Mouse (Mus musculus): ENCODE results near the gene Mmrn2. TPM values are rescaled to one million over a fixed set of nuclear protein-coding genes. Genes with fewer than 3 reads are reported as not detected.

Gene Mmrn2
- polyA plus RNA-seq, 1 experiment = 1.7 TPM

DNA sequence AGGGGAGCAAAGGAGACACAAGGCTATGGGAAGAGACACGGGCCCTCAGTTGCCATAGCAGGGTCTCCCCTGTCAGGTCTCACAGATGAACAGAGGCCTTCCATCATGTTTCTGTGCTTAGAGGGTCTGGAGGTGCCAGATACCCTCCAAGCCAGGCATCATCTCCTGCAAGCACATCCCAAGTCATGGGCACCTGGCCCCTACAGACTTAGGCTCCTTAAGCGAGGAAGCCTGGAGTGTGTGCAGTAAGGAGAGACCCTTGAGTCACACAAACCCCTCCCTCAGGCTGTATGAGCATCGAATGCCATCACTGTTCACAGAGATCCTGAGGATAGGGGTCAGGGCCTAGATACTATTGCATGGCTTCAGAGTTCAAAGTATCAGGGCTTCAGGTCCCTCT is 4.3 kb upstream of the Mmrn2 start:
- H3K4me3 ChIP-seq (ENCODE audit: low read depth, low read length) = no peak overlapping the region
- H3K36me3 ChIP-seq (ENCODE audit: control insufficient read depth, insufficient read depth, low read length, poor library complexity, severe bottlenecking) = no peaks in the 10 kb centered on the region
- peaks cover 6% of the 10 kb centered on the region for H3K9me3 ChIP-seq (replicated peaks; ENCODE audit: control insufficient read depth, insufficient read depth, low read length, poor library complexity, severe bottlenecking)
- TF ChIP-seq EP300 (IDR thresholded peaks at IDR 0.05; ENCODE audit: insufficient read depth, low read depth, low read length) (no peak), CTCF (IDR thresholded peaks at IDR 0.05; ENCODE audit: low read depth, low read length) (no peak), POLR2A (IDR thresholded peaks at IDR 0.05; ENCODE audit: insufficient read depth, low read length) (no peak)
- H3K27me3 ChIP-seq (ENCODE audit: control insufficient read depth, insufficient read depth, low read length, poor library complexity, severe bottlenecking) = no peaks in the 10 kb centered on the region
- no peak overlapping the region for H3K9ac ChIP-seq (ENCODE audit: low read depth, poor library complexity, severe bottlenecking)
- peaks cover 12% of the 10 kb centered on the region for H3K4me1 ChIP-seq (ENCODE audit: control insufficient read depth, insufficient read depth, low read length)
- no peak overlapping the region for H3K27ac ChIP-seq (ENCODE audit: insufficient read depth, low read length)

DNA sequence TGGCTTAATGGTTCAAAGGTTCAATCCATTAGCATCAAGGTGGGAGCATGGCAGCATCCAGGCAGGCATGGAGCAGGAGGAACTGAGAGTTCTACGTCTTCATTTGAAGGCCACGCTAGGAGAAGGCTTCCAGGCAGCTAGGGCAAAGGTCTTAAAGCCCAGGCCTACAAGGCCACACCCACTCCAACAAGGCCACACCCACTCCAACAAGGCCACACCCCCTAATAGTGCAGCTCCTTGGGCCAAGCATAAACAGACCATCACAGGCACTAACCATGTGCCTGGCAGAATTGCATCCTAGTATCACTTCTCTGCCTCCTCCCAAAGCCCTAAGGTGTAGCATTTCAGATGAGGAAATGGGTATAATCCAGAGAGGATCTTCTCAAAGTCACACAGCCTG is 3.5 kb upstream of the Mmrn2 start:
- Histone ChIP-seq H3K36me3 (ENCODE audit: control insufficient read depth, insufficient read depth, low read length, poor library complexity, severe bottlenecking) (no peaks in the 10 kb centered on the region), H3K9me3 (replicated peaks; ENCODE audit: control insufficient read depth, insufficient read depth, low read length, poor library complexity, severe bottlenecking) (no peaks in the 10 kb centered on the region; the same call in 1 of the 2 replicates), H3K27me3 (ENCODE audit: control insufficient read depth, insufficient read depth, low read length, poor library complexity, severe bottlenecking) (no peaks in the 10 kb centered on the region), H3K9ac (ENCODE audit: low read depth, poor library complexity, severe bottlenecking) (no peak overlapping the region), H3K27ac (ENCODE audit: insufficient read depth, low read length) (no peak overlapping the region), H3K4me1 (ENCODE audit: control insufficient read depth, insufficient read depth, low read length) (peaks cover 15% of the 10 kb centered on the region), H3K4me3 (ENCODE audit: low read depth, low read length) (no peak overlapping the region)
- no peak for TF ChIP-seq CTCF (IDR thresholded peaks at IDR 0.05; ENCODE audit: low read depth, low read length)
- no peak for TF ChIP-seq POLR2A (IDR thresholded peaks at IDR 0.05; ENCODE audit: insufficient read depth, low read length)
- TF ChIP-seq EP300 (IDR thresholded peaks at IDR 0.05; ENCODE audit: insufficient read depth, low read depth, low read length) = no peak

DNA sequence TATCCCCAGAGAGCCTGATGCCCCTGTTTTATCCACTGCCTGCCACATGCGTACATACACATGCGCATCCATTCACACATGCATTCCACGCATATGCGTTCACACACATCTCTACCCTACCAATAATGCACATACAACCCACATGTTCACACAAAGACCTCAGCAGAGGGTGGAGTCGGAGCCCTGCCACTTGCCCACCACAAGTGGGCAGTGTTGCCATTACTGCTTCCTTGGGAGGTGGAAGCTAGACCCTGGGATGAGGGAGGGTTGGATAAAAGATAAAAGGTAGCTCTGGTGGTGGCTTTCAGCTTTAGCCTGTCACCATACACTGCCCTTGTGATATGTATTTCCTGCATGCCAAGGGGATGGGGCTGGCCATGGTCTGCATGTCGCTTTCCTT is 2.6 kb upstream of the Mmrn2 start:
- Histone ChIP-seq H3K9me3 (replicated peaks; ENCODE audit: control insufficient read depth, insufficient read depth, low read length, poor library complexity, severe bottlenecking) (no peaks in the 10 kb centered on the region), H3K27me3 (ENCODE audit: control insufficient read depth, insufficient read depth, low read length, poor library complexity, severe bottlenecking) (no peaks in the 10 kb centered on the region), H3K4me3 (ENCODE audit: low read depth, low read length) (no peak overlapping the region), H3K27ac (ENCODE audit: insufficient read depth, low read length) (no peak overlapping the region), H3K4me1 (ENCODE audit: control insufficient read depth, insufficient read depth, low read length) (peaks cover 20% of the 10 kb centered on the region), H3K36me3 (ENCODE audit: control insufficient read depth, insufficient read depth, low read length, poor library complexity, severe bottlenecking) (no peaks in the 10 kb centered on the region), H3K9ac (ENCODE audit: low read depth, poor library complexity, severe bottlenecking) (no peak overlapping the region)
- no peak for TF ChIP-seq POLR2A (IDR thresholded peaks at IDR 0.05; ENCODE audit: insufficient read depth, low read length)
- TF ChIP-seq EP300 (IDR thresholded peaks at IDR 0.05; ENCODE audit: insufficient read depth, low read depth, low read length) = no peak
- no peak for TF ChIP-seq CTCF (IDR thresholded peaks at IDR 0.05; ENCODE audit: low read depth, low read length)

DNA sequence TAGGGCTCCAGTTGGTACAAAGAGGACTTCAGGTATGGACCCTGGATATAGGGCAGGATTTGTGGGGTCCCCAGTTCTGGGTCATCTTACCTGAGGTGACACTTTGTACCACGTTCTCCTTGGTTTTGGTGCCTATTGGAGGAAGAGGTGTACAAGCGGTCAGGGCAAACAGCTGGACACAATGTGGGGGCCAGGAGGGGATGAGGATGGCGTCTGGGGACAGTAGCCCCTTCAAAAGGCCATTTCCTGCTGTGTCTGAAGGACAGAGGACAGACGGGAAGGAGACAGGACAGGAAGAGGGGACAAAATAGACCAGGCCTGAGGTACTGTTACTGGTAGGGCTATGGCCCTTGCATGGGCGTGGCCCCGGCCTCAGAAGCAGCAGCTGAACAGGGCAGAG is 1.7 kb upstream of the Mmrn2 start:
- Histone ChIP-seq H3K9ac (ENCODE audit: low read depth, poor library complexity, severe bottlenecking) (no peak overlapping the region), H3K4me1 (ENCODE audit: control insufficient read depth, insufficient read depth, low read length) (peaks cover 20% of the 10 kb centered on the region), H3K27me3 (ENCODE audit: control insufficient read depth, insufficient read depth, low read length, poor library complexity, severe bottlenecking) (no peaks in the 10 kb centered on the region), H3K9me3 (replicated peaks; ENCODE audit: control insufficient read depth, insufficient read depth, low read length, poor library complexity, severe bottlenecking) (no peaks in the 10 kb centered on the region), H3K36me3 (ENCODE audit: control insufficient read depth, insufficient read depth, low read length, poor library complexity, severe bottlenecking) (no peaks in the 10 kb centered on the region), H3K4me3 (ENCODE audit: low read depth, low read length) (no peak overlapping the region), H3K27ac (ENCODE audit: insufficient read depth, low read length) (no peak overlapping the region)
- TF ChIP-seq CTCF (IDR thresholded peaks at IDR 0.05; ENCODE audit: low read depth, low read length) (no peak), POLR2A (IDR thresholded peaks at IDR 0.05; ENCODE audit: insufficient read depth, low read length) (no peak), EP300 (IDR thresholded peaks at IDR 0.05; ENCODE audit: insufficient read depth, low read depth, low read length) (no peak)

DNA sequence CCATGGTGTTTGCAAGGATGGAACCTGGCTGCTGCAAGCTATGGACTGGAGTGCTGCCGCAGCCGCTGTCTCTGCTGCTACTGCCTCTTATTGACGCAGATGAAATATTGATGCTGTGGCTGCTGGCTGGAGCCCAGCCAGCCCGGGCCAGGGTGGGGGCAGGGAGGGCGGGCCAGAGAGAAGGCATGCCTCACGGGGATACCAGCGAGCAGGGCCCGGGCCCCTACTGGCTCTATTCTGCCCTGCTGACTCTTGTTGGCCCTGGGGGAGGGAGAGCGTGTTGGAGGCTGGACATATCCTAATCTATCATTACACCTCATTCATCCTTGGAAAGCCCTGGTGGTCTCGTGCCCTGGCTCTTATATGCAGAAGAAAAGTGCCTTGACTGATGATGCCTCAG is 688 bp upstream of the Mmrn2 start, which contains the start of gene Sncg:
Gene Sncg, minus strand, starts transcription at position 213 of the 400 bp plus-strand sequence.
- Histone ChIP-seq H3K4me1 (ENCODE audit: control insufficient read depth, insufficient read depth, low read length) (peaks cover 20% of the 10 kb centered on the region), H3K4me3 (ENCODE audit: low read depth, low read length) (no peak within 1 kb of the TSS), H3K9me3 (replicated peaks; ENCODE audit: control insufficient read depth, insufficient read depth, low read length, poor library complexity, severe bottlenecking) (no peaks in the 10 kb centered on the region), H3K27me3 (ENCODE audit: control insufficient read depth, insufficient read depth, low read length, poor library complexity, severe bottlenecking) (no peaks in the 10 kb centered on the region), H3K27ac (ENCODE audit: insufficient read depth, low read length) (no peak within 1 kb of the TSS), H3K9ac (ENCODE audit: low read depth, poor library complexity, severe bottlenecking) (no peak within 1 kb of the TSS), H3K36me3 (ENCODE audit: control insufficient read depth, insufficient read depth, low read length, poor library complexity, severe bottlenecking) (no peaks in the 10 kb centered on the region)
- no peak for TF ChIP-seq EP300 (IDR thresholded peaks at IDR 0.05; ENCODE audit: insufficient read depth, low read depth, low read length)
- no peak for TF ChIP-seq CTCF (IDR thresholded peaks at IDR 0.05; ENCODE audit: low read depth, low read length)
- no peak for TF ChIP-seq POLR2A (IDR thresholded peaks at IDR 0.05; ENCODE audit: insufficient read depth, low read length)

DNA sequence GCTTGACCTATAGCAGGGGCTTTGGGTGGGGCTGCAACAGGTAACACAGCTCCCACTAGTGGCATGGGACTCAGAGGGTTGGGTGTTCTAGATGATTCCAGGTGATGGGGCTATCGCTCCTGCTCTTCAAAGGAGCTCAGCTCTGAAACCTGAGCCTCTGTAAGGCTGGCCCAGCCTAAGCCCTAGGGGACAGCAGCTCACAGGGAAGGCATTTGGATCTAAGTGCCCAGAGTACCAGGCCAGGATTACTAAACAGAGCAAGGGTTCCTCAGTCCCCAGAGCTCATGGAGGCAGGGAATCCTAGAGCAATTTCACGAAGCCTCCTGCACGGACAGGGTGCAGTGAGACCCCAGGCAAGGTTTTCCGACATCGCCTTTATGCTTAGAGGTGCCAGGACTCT is 676 bp downstream of the Mmrn2 start:
- TF ChIP-seq POLR2A (IDR thresholded peaks at IDR 0.05; ENCODE audit: insufficient read depth, low read length) = no peak
- TF ChIP-seq EP300 (IDR thresholded peaks at IDR 0.05; ENCODE audit: insufficient read depth, low read depth, low read length) = no peak
- no peak for TF ChIP-seq CTCF (IDR thresholded peaks at IDR 0.05; ENCODE audit: low read depth, low read length)
- 0 out of 2 replicates have a peak overlapping the region, but pooled peaks have one; percentile 25 for H3K9ac ChIP-seq (ENCODE audit: low read depth, poor library complexity, severe bottlenecking)
- no peak overlapping the region for H3K4me3 ChIP-seq (ENCODE audit: low read depth, low read length)
- no peaks in the 10 kb centered on the region for H3K36me3 ChIP-seq (ENCODE audit: control insufficient read depth, insufficient read depth, low read length, poor library complexity, severe bottlenecking)
- H3K27me3 ChIP-seq (ENCODE audit: control insufficient read depth, insufficient read depth, low read length, poor library complexity, severe bottlenecking) = no peaks in the 10 kb centered on the region
- peaks cover 20% of the 10 kb centered on the region for H3K4me1 ChIP-seq (ENCODE audit: control insufficient read depth, insufficient read depth, low read length)
- H3K9me3 ChIP-seq (replicated peaks; ENCODE audit: control insufficient read depth, insufficient read depth, low read length, poor library complexity, severe bottlenecking) = no peaks in the 10 kb centered on the region
- H3K27ac ChIP-seq (ENCODE audit: insufficient read depth, low read length) = no peak overlapping the region

Measured in ES-Bruce4 (cell line).